Mouse (Mus musculus) forebrain, embryonic 16.5 days (tissue): ENCODE results near the gene Hoxb9. TPM values are rescaled to one million over a fixed set of nuclear protein-coding genes. Genes with fewer than 3 reads are reported as not detected.

Experiments
- ATAC-seq: fragments of 200-750 bp; cut with Nextera tagmentation; 2 replicates; pipeline ENCODE4 v1.8.0; 2017; ENCODE audit warnings: mild to moderate bottlenecking, moderate library complexity
- H3K27ac ChIP-seq: fragments of 300-500 bp; sonication (generic); 2 replicates; pipeline ENCODE4 v1.5.1; 2014; ENCODE audit warnings: low read length, control low read depth
- H3K27me3 ChIP-seq: fragments of 300-500 bp; sonication (generic); replicated peaks from 2 replicates; pipeline ENCODE4 v1.6.1; 2014; ENCODE audit warnings: low read length; ENCODE audit not compliant: control insufficient read depth, insufficient read depth
- H3K36me3 ChIP-seq: fragments of 300-500 bp; sonication (generic); 2 replicates; pipeline ENCODE4 v1.6.1; 2014; ENCODE audit not compliant: control insufficient read depth, insufficient read depth
- H3K4me1 ChIP-seq: fragments of 300-500 bp; sonication (generic); replicated peaks from 2 replicates; pipeline ENCODE4 v1.6.1; 2014; ENCODE audit warnings: low read length; ENCODE audit not compliant: control insufficient read depth, insufficient read depth
- H3K4me2 ChIP-seq: fragments of 300-500 bp; sonication (generic); 2 replicates; pipeline ENCODE4 v1.6.1; 2014; ENCODE audit warnings: mild to moderate bottlenecking, low read length, control low read depth
- H3K4me3 ChIP-seq: fragments of 300-500 bp; sonication (generic); replicated peaks from 2 replicates; pipeline ENCODE4 v1.5.1; 2014; ENCODE audit warnings: mild to moderate bottlenecking, low read length, control low read depth
- H3K9ac ChIP-seq: fragments of 300-500 bp; sonication (generic); replicated peaks from 2 replicates; pipeline ENCODE4 v1.6.1; 2014; ENCODE audit warnings: low read depth, low read length, control low read depth
- H3K9me3 ChIP-seq: fragments of 300-500 bp; sonication (generic); 2 replicates; pipeline ENCODE4 v1.6.1; 2016; ENCODE audit warnings: low read length; ENCODE audit not compliant: control insufficient read depth
- WGBS: fragments of 180-500 bp; shearing (Covaris S2); extraction: QIAGEN DNeasy Blood & Tissue Kit; methylation state at CpG from one replicate; pipeline ENCODE4 v1.1.7; 2014; 5-methylcytosine and 5-hydroxymethylcytosine counted together
- polyA plus RNA-seq: library from polyadenylated mRNA; unstranded; fragments of >200 nt; fragmentation: Nextera tagmentation; extraction: Ambion mirVana; gene quantifications from 2 replicates; pipeline ENCODE4 v1.2.1, GENCODE M21; 2015

Gene Hoxb9
- polyA plus RNA-seq, 1 experiment from 2014 or later: not detected

DNA sequence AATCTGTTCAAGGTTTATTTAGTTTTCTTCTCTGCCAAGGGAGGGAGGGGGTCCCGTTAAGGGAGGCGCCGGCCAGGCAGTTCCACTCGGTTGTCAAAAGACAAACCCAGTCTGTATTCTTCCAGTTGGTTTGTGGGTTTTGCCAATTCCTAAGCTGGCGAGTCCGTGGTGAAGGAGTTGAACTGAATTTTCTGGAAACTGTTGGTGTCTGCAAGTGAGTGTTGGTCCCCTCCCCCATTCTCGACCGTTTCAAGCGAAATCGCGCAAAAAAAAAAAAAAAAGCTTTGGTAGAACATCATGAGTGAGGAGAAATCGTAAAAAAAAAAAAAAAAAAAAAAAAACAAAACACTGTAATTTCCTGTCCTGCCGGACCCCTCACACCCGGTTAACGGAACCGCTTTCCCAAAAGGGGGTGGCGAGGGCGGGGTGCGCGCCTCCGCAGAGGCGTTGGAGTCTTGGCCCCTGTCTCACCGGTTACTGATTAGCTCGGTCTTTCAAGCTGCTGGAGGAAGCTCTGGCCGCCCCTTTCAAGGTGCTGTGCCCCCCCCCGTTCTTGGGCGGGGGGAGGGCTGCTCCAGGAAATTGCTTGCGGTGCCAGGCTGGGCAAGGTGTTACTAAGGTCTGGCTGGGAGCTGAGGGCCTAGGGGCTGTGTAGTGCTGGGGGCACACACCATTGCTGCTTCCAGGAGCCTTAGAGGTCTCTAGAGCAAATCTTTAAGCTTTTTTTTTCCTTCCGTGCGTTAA lies 24.0 kb downstream of the Hoxb9 start:
- Histone ChIP-seq H3K36me3 (no peaks in the 10 kb centered on the region), H3K27ac (no peak overlapping the region), H3K4me1 (no peaks in the 10 kb centered on the region), H3K4me2 (no peak overlapping the region), H3K27me3 (peaks cover 95% of the 10 kb centered on the region), H3K9me3 (no peaks in the 10 kb centered on the region; the same call in 1 of the 2 replicates), H3K9ac (no peak overlapping the region), H3K4me3 (no peak overlapping the region)
- WGBS: 1% methylated on average over 30 of the region's 30 CpGs
- ATAC-seq: no peak

GRCm38 (mm10) chr11:96296997-96297396 lies 25.7 kb downstream of the Hoxb9 start:
- H3K4me2 ChIP-seq: no peak overlapping the region
- 2% methylated on average over 2 of the region's 2 CpGs for WGBS

GRCm38 (mm10) chr11:96297428-96297827 lies 26.2 kb downstream of the Hoxb9 start:
- WGBS: under 1% methylated on average over 3 of the region's 3 CpGs
- Histone ChIP-seq H3K9ac (no peak overlapping the region), H3K4me2 (no peak overlapping the region), H3K9me3 (no peaks in the 10 kb centered on the region; the same call in 1 of the 2 replicates), H3K4me1 (no peaks in the 10 kb centered on the region), H3K27ac (no peak overlapping the region), H3K36me3 (no peaks in the 10 kb centered on the region), H3K27me3 (peaks cover 97% of the 10 kb centered on the region), H3K4me3 (no peak overlapping the region)
- ATAC-seq: no peak

More at GRCm38 (mm10) chr11:96296997-96297396, 25.7 kb downstream of the Hoxb9 start:
- ATAC-seq: no peak
- Histone ChIP-seq H3K36me3 (no peaks in the 10 kb centered on the region), H3K27me3 (peaks cover 97% of the 10 kb centered on the region), H3K27ac (no peak overlapping the region), H3K4me1 (no peaks in the 10 kb centered on the region), H3K4me3 (no peak overlapping the region), H3K9me3 (no peaks in the 10 kb centered on the region; the same call in 1 of the 2 replicates), H3K9ac (no peak overlapping the region)

DNA sequence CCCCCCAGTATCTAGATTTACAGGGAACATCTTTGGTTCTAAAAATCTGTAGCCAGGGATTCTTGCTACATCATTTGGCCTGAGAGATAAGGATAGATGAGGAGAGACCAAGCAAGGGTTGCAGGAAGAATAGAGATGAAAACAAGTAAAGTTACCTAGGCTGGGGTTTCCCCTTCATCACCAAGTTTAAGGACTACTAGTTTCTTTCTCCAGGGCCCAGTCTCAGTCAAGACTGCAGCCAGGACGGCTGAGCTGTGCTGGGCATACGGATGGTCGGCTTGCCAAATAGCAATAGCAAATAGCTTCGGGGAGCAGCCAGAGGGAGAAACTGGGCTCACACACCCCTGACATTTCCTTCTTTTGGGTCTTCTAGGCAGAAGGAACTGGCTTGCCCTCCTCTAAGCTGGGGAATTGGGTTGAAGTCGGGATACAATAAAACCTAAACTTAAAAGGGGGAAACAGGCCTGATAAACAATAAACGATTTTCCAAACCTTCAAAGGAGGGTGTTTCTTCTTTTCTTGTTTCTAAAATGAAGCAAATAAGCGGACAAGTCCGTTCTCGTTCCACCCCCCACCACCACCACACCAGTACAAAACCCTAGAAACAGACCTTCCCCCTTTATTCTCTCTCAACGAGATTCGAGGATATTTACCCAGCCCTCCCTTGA lies 26.8 kb downstream of the Hoxb9 start:
- ATAC-seq: no peak
- H3K27ac ChIP-seq: no peak overlapping the region
- H3K4me3 ChIP-seq: no peak overlapping the region
- H3K27me3 ChIP-seq: peaks cover 97% of the 10 kb centered on the region
- 4% methylated on average over 11 of the region's 11 CpGs for WGBS
- no peak overlapping the region for H3K4me2 ChIP-seq
- no peaks in the 10 kb centered on the region; the same call in 1 of the 2 replicates for H3K9me3 ChIP-seq
- H3K36me3 ChIP-seq: no peaks in the 10 kb centered on the region
- H3K9ac ChIP-seq: no peak overlapping the region
- no peaks in the 10 kb centered on the region; the same call in 1 of the 2 replicates for H3K4me1 ChIP-seq

DNA sequence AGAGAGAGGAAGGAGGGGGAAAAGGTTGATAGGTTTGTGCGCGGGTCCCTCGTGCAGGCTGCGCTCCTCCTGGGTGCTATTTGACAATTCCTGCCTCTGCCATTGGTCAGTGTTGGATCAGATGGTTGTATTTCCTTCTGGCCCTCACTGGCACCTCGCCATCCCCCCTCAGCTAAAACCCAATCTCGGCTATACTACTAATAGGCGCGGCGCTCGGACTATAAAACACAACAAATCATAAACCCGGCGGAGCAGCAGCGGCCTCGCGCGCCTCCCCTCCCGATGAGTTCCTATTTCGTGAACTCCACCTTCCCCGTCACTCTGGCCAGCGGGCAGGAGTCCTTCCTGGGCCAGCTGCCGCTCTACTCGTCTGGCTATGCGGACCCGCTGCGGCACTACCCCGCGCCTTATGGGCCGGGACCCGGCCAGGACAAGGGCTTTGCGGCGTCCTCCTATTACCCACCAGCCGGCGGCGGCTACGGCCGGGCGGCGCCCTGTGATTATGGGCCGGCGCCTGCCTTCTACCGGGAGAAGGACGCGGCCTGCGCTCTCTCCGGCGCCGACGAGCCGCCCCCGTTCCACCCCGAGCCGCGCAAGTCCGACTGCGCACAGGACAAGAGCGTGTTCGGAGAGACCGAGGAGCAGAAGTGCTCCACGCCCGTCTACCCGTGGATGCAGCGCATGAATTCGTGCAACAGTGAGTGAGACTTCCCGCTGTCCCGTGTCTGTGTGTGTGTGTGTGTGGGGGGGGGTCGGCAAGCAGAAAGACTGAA lies 27.8 kb downstream of the Hoxb9 start:
- Histone ChIP-seq H3K4me1 (no peaks in the 10 kb centered on the region; the same call in 1 of the 2 replicates), H3K27me3 (peaks cover 97% of the 10 kb centered on the region), H3K4me2 (no peak overlapping the region), H3K36me3 (no peaks in the 10 kb centered on the region), H3K9me3 (no peaks in the 10 kb centered on the region), H3K27ac (no peak overlapping the region), H3K9ac (no peak overlapping the region), H3K4me3 (no peak overlapping the region)
- ATAC-seq: no peak
- under 1% methylated on average over 66 of the region's 66 CpGs for WGBS

DNA sequence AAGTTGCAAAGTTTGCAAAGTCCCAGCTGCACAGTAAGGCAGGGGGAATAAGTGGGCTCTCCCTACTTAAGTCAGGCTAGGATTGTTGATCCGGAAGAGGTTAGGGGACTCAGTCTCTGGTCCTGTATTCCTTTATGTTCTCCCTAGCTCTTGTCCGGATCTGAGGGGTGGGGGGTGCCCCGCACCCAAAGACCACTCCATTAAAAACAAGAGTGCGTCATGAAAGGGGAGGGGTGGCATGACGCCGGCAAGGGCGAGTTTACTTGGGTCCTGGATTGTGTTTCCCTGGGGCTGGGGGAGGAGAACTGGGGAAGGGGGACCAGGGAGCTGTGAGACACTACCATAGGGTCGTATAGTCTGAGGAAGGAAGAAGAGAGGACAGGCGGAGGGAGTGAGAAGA lies 28.5 kb downstream of the Hoxb9 start:
- Histone ChIP-seq H3K4me3 (no peak overlapping the region), H3K9ac (no peak overlapping the region), H3K4me1 (no peaks in the 10 kb centered on the region; the same call in 1 of the 2 replicates), H3K4me2 (no peak overlapping the region), H3K27ac (no peak overlapping the region), H3K27me3 (peaks cover 97% of the 10 kb centered on the region), H3K36me3 (no peaks in the 10 kb centered on the region), H3K9me3 (no peaks in the 10 kb centered on the region)
- 2% methylated on average over 9 of the region's 9 CpGs for WGBS
- ATAC-seq: no peak

GRCm38 (mm10) chr11:96300354-96301063 lies 29.3 kb downstream of the Hoxb9 start:
- H3K4me2 ChIP-seq: no peak overlapping the region

DNA sequence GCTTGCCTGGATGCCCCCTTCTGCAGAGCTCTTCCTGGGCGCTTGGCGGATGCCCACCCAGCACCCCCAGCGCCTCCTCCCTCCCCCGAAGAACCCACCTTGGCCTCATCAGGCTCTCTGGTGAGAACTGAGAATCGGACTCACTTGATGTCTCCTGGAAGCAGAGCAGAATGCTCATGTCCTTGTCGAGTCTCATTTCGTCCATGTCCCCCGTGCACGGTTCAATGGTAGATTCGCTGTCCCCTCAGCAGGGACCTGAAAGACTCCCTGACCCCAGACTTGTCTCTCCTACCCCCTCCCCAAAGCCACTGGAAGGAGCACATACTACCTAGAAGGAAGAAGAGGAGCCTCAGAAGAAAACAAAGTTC lies 29.8 kb downstream of the Hoxb9 start:
- H3K27ac ChIP-seq: no peak overlapping the region
- H3K27me3 ChIP-seq: peaks cover 97% of the 10 kb centered on the region
- H3K36me3 ChIP-seq: no peaks in the 10 kb centered on the region
- no peaks in the 10 kb centered on the region; the same call in 1 of the 2 replicates for H3K4me1 ChIP-seq
- no peak overlapping the region for H3K4me3 ChIP-seq
- H3K9me3 ChIP-seq: no peaks in the 10 kb centered on the region
- ATAC-seq: no peak
- 4% methylated on average over 10 of the region's 10 CpGs for WGBS
- H3K9ac ChIP-seq: no peak overlapping the region
- no peak overlapping the region for H3K4me2 ChIP-seq

More at GRCm38 (mm10) chr11:96300354-96301063, 29.3 kb downstream of the Hoxb9 start:
- 1% methylated on average over 35 of the region's 35 CpGs for WGBS
- Histone ChIP-seq H3K9me3 (no peaks in the 10 kb centered on the region), H3K9ac (no peak overlapping the region), H3K4me1 (no peaks in the 10 kb centered on the region; the same call in 1 of the 2 replicates), H3K4me3 (no peak overlapping the region), H3K36me3 (no peaks in the 10 kb centered on the region), H3K27ac (no peak overlapping the region), H3K27me3 (peaks cover 97% of the 10 kb centered on the region)
- no peak for ATAC-seq
